Mouse (Mus musculus) midbrain, embryonic 12.5 days (tissue): ENCODE measurements around the gene Slc16a13. TPM values are rescaled to one million over a fixed set of nuclear protein-coding genes. Genes with fewer than 3 reads are reported as not detected.
"Not testable (repeated sequence)": the region's sequence is repeated elsewhere in the genome, so short reads cannot be mapped to it uniquely, and the experiment has no call there.

Experiments used
- ATAC-seq: fragments of 200-750 bp; cut with Nextera tagmentation; 2 replicates; pipeline ENCODE4 v1.8.0; 2017; ENCODE audit warnings: low read depth, moderate TSS enrichment, moderate library complexity; ENCODE audit not compliant: low FRiP score
- H3K27ac ChIP-seq: fragments of 300-500 bp; sonication (generic); replicated peaks from 2 replicates; pipeline ENCODE4 v1.5.1; 2016; ENCODE audit warnings: mild to moderate bottlenecking
- H3K27me3 ChIP-seq: fragments of 300-500 bp; sonication (generic); 2 replicates; pipeline ENCODE4 v1.6.1; 2016; ENCODE audit warnings: mild to moderate bottlenecking
- H3K36me3 ChIP-seq: fragments of 300-500 bp; sonication (generic); 2 replicates; pipeline ENCODE4 v1.6.1; 2016
- H3K4me1 ChIP-seq: fragments of 300-500 bp; sonication (generic); 2 replicates; pipeline ENCODE4 v1.6.1; 2016
- H3K4me2 ChIP-seq: fragments of 300-500 bp; sonication (generic); replicated peaks from 2 replicates; pipeline ENCODE4 v1.6.1; 2016; ENCODE audit warnings: mild to moderate bottlenecking, moderate library complexity
- H3K4me3 ChIP-seq: fragments of 300-500 bp; sonication (generic); 2 replicates; pipeline ENCODE4 v1.5.1; 2016; ENCODE audit warnings: mild to moderate bottlenecking
- H3K9ac ChIP-seq: fragments of 300-500 bp; sonication (generic); replicated peaks from 2 replicates; pipeline ENCODE4 v1.6.1; 2016; ENCODE audit warnings: mild to moderate bottlenecking, moderate library complexity
- H3K9me3 ChIP-seq: fragments of 300-500 bp; sonication (generic); 2 replicates; pipeline ENCODE4 v1.6.1; 2016; ENCODE audit warnings: mild to moderate bottlenecking
- WGBS: fragments of 180-500 bp; shearing (Covaris S2); methylation state at CpG from one replicate; pipeline ENCODE4 v1.1.7; 2016; 5-methylcytosine and 5-hydroxymethylcytosine counted together
- polyA plus RNA-seq: library from polyadenylated mRNA; unstranded; fragments of >200 nt; fragmentation: Nextera tagmentation; extraction: Ambion mirVana; gene quantifications from 2 replicates; pipeline ENCODE4 v1.2.1, GENCODE M21; 2016

Gene Slc16a13
- polyA plus RNA-seq, 1 experiment from 2014 or later, result 19.5 TPM

GRCm38 (mm10) chr11:70179401-70179800 is 41.5 kb downstream of the Slc16a13 start:
- Histone ChIP-seq H3K36me3 (no peaks in the 10 kb centered on the region), H3K27me3 (no peaks in the 10 kb centered on the region), H3K9me3 (no peaks in the 10 kb centered on the region), H3K27ac (no peak overlapping the region), H3K4me3 (no peak overlapping the region), H3K9ac (no peak overlapping the region), H3K4me2 (no peak overlapping the region), H3K4me1 (no peaks in the 10 kb centered on the region; the same call in 1 of the 2 replicates)
- 27% methylated on average over 14 of the region's 14 CpGs for WGBS
- no peak for ATAC-seq

GRCm38 (mm10) chr11:70178756-70179155 is 42.1 kb downstream of the Slc16a13 start:
- Histone ChIP-seq H3K4me1 (no peaks in the 10 kb centered on the region; the same call in 1 of the 2 replicates), H3K4me2 (no peak overlapping the region), H3K36me3 (no peaks in the 10 kb centered on the region), H3K9me3 (no peaks in the 10 kb centered on the region), H3K27me3 (no peaks in the 10 kb centered on the region), H3K9ac (no peak overlapping the region), H3K4me3 (no peak overlapping the region), H3K27ac (no peak overlapping the region)
- ATAC-seq, result no peak
- 86% methylated on average over 11 of the region's 11 CpGs for WGBS

- H3K4me3 ChIP-seq, result no peak overlapping the region
Observed at GRCm38 (mm10) chr11:70178311-70178710, 42.6 kb downstream of the Slc16a13 start.

GRCm38 (mm10) chr11:70177647-70178046 is 43.2 kb downstream of the Slc16a13 start:
- WGBS, result 75% methylated on average over 8 of the region's 8 CpGs

More at GRCm38 (mm10) chr11:70178311-70178710, 42.6 kb downstream of the Slc16a13 start:
- Histone ChIP-seq H3K4me2 (no peak overlapping the region), H3K4me1 (no peaks in the 10 kb centered on the region; the same call in 1 of the 2 replicates), H3K9ac (no peak overlapping the region), H3K36me3 (no peaks in the 10 kb centered on the region), H3K27me3 (no peaks in the 10 kb centered on the region), H3K9me3 (no peaks in the 10 kb centered on the region), H3K27ac (no peak overlapping the region)
- 91% methylated on average over 11 of the region's 11 CpGs for WGBS
- no peak for ATAC-seq

GRCm38 (mm10) chr11:70174491-70174890 is 46.4 kb downstream of the Slc16a13 start:
- no peak overlapping the region for H3K9ac ChIP-seq
- no peak overlapping the region for H3K27ac ChIP-seq
- H3K27me3 ChIP-seq, result no peaks in the 10 kb centered on the region
- H3K4me1 ChIP-seq, result no peaks in the 10 kb centered on the region; the same call in 1 of the 2 replicates
- no peak overlapping the region for H3K4me3 ChIP-seq
- no peaks in the 10 kb centered on the region for H3K36me3 ChIP-seq
- H3K9me3 ChIP-seq, result no peaks in the 10 kb centered on the region
- no peak for ATAC-seq
- 85% methylated on average over 4 of the region's 4 CpGs for WGBS
- no peak overlapping the region for H3K4me2 ChIP-seq

More at GRCm38 (mm10) chr11:70177647-70178046, 43.2 kb downstream of the Slc16a13 start:
- Histone ChIP-seq H3K4me2 (no peak overlapping the region), H3K9ac (no peak overlapping the region), H3K4me3 (no peak overlapping the region), H3K36me3 (no peaks in the 10 kb centered on the region), H3K27ac (no peak overlapping the region), H3K9me3 (no peaks in the 10 kb centered on the region), H3K4me1 (no peaks in the 10 kb centered on the region; the same call in 1 of the 2 replicates), H3K27me3 (no peaks in the 10 kb centered on the region)
- ATAC-seq, result no peak

GRCm38 (mm10) chr11:70172298-70172697 is 48.6 kb downstream of the Slc16a13 start:
- no peak for ATAC-seq
- no peaks in the 10 kb centered on the region for H3K27me3 ChIP-seq
- H3K9me3 ChIP-seq, result no peaks in the 10 kb centered on the region
- H3K9ac ChIP-seq, result no peak overlapping the region
- H3K4me2 ChIP-seq, result no peak overlapping the region
- no peaks in the 10 kb centered on the region for H3K36me3 ChIP-seq
- H3K4me3 ChIP-seq, result no peak overlapping the region
- WGBS, result 52% methylated on average over 5 of the region's 5 CpGs
- H3K4me1 ChIP-seq, result no peaks in the 10 kb centered on the region
- H3K27ac ChIP-seq, result no peak overlapping the region

- H3K9ac ChIP-seq, result no peak overlapping the region
- H3K9me3 ChIP-seq, result no peaks in the 10 kb centered on the region
- H3K27ac ChIP-seq, result no peak overlapping the region
- WGBS, result 43% methylated on average over 3 of the region's 3 CpGs
- H3K27me3 ChIP-seq, result no peaks in the 10 kb centered on the region
- H3K36me3 ChIP-seq, result no peaks in the 10 kb centered on the region
- H3K4me1 ChIP-seq, result no peaks in the 10 kb centered on the region
- H3K4me2 ChIP-seq, result no peak overlapping the region
- ATAC-seq, result no peak
- no peak overlapping the region for H3K4me3 ChIP-seq
Observed at GRCm38 (mm10) chr11:70171847-70172246, 49.0 kb downstream of the Slc16a13 start.

GRCm38 (mm10) chr11:70171181-70171580 is 49.7 kb downstream of the Slc16a13 start:
- ATAC-seq, result no peak
- WGBS, result 82% methylated on average over 7 of the region's 7 CpGs

GRCm38 (mm10) chr11:70170291-70170690 is 50.6 kb downstream of the Slc16a13 start:
- Histone ChIP-seq H3K4me3 (no peak overlapping the region), H3K9me3 (no peaks in the 10 kb centered on the region), H3K4me2 (no peak overlapping the region), H3K4me1 (no peaks in the 10 kb centered on the region), H3K27ac (no peak overlapping the region), H3K9ac (no peak overlapping the region), H3K36me3 (no peaks in the 10 kb centered on the region), H3K27me3 (no peaks in the 10 kb centered on the region)
- no peak for ATAC-seq
- WGBS, result 77% methylated on average over 7 of the region's 7 CpGs

More at GRCm38 (mm10) chr11:70171181-70171580, 49.7 kb downstream of the Slc16a13 start:
- H3K27me3 ChIP-seq, result no peaks in the 10 kb centered on the region
- no peak overlapping the region for H3K4me2 ChIP-seq
- no peak overlapping the region for H3K9ac ChIP-seq
- no peak overlapping the region for H3K27ac ChIP-seq
- H3K9me3 ChIP-seq, result no peaks in the 10 kb centered on the region
- H3K4me1 ChIP-seq, result no peaks in the 10 kb centered on the region
- no peak overlapping the region for H3K4me3 ChIP-seq
- H3K36me3 ChIP-seq, result no peaks in the 10 kb centered on the region

- H3K27me3 ChIP-seq, H3K4me2 ChIP-seq, ATAC-seq, H3K9ac ChIP-seq, H3K4me3 ChIP-seq, H3K27ac ChIP-seq, H3K9me3 ChIP-seq, H3K4me1 ChIP-seq, H3K36me3 ChIP-seq: not testable (repeated sequence)
- 91% methylated on average over 7 of the region's 7 CpGs for WGBS
Observed at GRCm38 (mm10) chr11:70169471-70169870, 51.4 kb downstream of the Slc16a13 start.

- Histone ChIP-seq H3K4me2 (no peak overlapping the region), H3K36me3 (no peaks in the 10 kb centered on the region), H3K4me1 (no peaks in the 10 kb centered on the region), H3K4me3 (no peak overlapping the region), H3K27me3 (no peaks in the 10 kb centered on the region), H3K9ac (no peak overlapping the region), H3K27ac (no peak overlapping the region), H3K9me3 (no peaks in the 10 kb centered on the region)
- ATAC-seq, result no peak
- WGBS, result 63% methylated on average over 7 of the region's 7 CpGs
Observed at GRCm38 (mm10) chr11:70168136-70168535, 52.7 kb downstream of the Slc16a13 start.
